Mouse (Mus musculus) retina, embryonic 14.5 days (tissue): ENCODE measurements at regions not wholly inside any gene's neighbourhood (a gene's known extent, or its start where the extent isn't known, plus 50 kb on each side); places are given as distances from the start of the nearest gene placed in this dataset.

ENCODE experiments used
- DNase-seq: peaks from one replicate; pipeline ENCODE4 v3.0.0-alpha.2; 2015; ENCODE audit warnings: low spot score

GRCm38 (mm10) chr9:59153126-59153525 is 116.9 kb upstream of the Neo1 start:
- DNase-seq, result no peak

- DNase-seq, result no peak
Measured at GRCm38 (mm10) chr9:59144256-59144800, 108.1 kb upstream of the Neo1 start.

DNA sequence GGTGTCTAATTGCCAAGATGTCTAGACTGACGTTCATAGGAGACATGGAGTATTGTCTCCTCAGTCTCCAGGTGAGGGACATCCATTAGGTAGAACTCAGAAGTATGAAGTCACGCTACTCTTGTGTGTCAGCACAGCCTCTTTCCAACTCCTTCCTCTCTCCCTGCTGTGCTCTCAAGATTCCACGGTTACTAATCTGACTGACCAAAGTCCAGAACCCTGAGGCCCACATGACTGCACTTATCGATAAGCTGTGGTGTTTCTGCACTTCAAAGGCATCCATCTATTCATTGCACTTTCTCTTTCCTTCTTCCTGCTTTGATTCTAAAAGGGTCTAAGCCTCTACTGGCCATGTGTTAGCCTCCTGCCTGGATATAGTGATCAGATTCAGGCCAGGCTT is 107.4 kb upstream of the Neo1 start:
- no peak for DNase-seq

GRCm38 (mm10) chr9:59134171-59135041 is 98.2 kb upstream of the Neo1 start:
- DNase-seq, result peak; percentile 60

DNA sequence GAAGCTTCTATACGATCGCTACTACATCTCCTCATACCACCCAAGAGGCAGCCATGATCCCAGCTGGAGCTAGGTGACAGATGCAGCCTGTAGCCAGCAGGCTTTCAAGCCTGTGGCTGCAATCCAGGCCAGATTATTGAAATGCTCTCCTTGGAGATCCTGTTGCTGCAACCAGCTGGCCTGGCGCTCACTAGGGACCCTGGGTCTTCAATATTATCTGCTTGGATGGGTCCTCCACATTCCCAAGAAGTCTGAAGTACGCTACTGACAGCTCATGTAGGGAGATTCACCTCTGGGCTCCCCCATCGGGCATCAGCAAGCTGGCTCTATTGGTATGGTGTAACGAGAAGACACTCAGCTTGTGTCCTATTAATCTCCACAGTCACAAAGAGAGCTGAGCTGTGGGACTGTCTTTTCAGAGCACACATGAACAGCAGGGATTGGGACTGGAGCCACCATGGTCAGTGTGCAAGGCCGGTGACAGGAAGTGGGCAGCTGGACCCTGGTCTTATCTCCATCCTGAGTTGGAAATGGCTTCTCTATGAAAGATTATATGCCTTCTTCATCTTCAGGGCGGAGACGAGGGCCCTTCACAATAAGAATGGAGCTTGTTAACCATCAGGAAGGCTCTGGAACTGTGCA is 93.6 kb upstream of the Neo1 start:
- DNase-seq, result peak; percentile 36

- no peak for DNase-seq
Measured at GRCm38 (mm10) chr9:59129252-59129651, 93.0 kb upstream of the Neo1 start.

GRCm38 (mm10) chr9:59128023-59128422 is 91.8 kb upstream of the Neo1 start:
- DNase-seq, result no peak

- DNase-seq, result peak; percentile 26
Measured at GRCm38 (mm10) chr9:59125886-59126285, 89.6 kb upstream of the Neo1 start.

DNA sequence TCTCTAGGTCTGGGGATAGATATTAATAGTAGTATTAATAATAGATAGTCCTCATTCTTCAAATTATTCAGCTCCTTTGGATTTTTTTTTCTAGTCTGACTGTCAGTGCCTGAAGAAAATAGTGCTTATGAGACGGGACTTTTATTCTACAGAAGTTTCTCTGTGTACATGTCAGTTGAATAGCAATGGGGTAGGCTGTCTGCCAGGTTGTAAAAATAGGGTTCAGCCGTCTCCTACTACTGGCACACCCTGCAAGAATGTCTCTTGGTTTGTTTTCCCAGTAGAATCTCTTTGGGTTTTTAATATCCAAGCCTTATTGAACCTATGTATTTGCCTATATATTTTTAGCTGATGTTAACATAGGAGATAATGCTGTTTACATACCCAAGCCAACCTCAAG is 80.3 kb upstream of the Neo1 start:
- no peak for DNase-seq

GRCm38 (mm10) chr9:59113859-59114258 is 77.6 kb upstream of the Neo1 start:
- no peak for DNase-seq

GRCm38 (mm10) chr9:59099738-59100137 is 63.5 kb upstream of the Neo1 start:
- DNase-seq, result no peak

- DNase-seq, result no peak
Measured at GRCm38 (mm10) chr9:59097564-59097963, 61.3 kb upstream of the Neo1 start.

- no peak for DNase-seq
Measured at GRCm38 (mm10) chr9:59096551-59097268, 60.5 kb upstream of the Neo1 start.

DNA sequence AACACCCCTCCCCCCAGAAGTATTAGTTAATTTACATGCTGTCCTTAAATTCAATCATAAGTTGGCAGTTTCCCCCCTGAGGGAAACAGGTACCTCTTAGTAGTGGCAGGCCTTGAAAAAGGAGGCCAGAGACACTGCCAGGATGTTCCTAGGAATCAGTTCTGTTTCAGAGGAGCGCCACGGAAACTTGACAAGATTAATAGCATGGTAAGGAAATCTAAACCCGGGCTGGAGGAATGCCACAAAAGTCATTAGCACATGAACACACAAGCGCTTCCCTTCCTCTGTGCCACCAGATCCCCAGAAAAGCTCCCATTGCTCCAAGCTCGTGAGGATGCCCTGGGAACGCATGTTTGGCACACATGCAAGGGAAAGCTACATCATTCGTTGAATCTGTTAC is 59.4 kb upstream of the Neo1 start:
- DNase-seq, result no peak

DNA sequence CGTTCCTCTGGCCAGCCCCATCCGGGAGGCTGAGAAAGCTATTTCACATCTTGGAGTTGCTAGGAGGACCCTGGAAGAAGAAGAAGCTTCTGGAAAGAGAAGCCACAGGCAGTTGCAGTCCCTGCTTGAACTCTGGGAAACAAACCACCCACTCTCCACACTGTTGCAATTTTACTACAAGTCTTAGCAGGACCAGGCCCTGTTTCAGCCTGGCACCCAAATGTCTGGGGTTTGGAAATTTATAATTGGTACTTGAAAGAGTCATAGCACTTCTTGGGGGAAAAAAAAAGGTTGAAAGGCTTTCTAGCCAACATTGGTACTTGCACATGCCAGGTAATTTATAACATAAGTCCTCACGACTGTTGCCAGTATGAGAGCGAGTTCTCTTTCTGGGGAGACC is 57.9 kb upstream of the Neo1 start:
- DNase-seq, result no peak

DNA sequence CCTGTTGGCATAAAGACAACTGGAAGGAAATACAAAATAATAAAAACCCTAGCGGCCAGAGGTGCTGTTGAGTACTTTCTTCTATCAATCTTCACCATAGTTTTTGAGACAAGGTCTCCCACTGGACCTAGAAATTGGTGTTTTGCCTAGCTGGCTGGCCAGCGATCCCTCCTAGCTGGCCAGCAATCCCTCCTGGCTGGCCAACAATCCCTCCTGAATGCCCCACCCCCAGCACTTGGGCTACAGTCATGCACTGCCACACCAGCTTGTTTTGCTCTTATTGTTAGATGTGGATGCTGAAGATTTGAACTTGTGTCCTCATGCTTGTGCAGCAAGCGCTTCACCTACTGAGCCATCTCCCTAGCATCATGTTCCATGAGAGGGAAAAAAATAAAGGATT is 54.9 kb upstream of the Neo1 start:
- no peak for DNase-seq

DNA sequence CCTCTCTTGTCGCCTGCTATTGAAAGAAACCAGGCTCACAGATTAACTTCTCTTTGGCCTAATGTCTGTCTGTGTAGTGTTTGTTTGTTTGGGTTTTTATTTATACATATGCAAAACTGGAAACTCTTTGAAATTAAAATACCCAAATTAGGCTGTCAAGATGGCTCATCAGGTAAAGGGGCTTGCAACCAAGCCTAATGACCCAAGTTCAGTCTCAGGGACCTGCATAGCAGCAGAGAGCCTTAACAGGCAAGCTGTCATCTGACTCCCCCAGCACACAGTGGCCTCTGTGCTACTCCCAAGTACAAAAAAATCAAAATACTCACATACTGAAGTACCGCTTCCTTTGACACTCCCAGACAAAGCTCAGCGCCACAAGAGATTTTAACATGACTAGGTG is 51.5 kb upstream of the Neo1 start:
- no peak for DNase-seq

- no peak for DNase-seq
Measured at GRCm38 (mm10) chr9:59087112-59087511, 50.9 kb upstream of the Neo1 start.

DNA sequence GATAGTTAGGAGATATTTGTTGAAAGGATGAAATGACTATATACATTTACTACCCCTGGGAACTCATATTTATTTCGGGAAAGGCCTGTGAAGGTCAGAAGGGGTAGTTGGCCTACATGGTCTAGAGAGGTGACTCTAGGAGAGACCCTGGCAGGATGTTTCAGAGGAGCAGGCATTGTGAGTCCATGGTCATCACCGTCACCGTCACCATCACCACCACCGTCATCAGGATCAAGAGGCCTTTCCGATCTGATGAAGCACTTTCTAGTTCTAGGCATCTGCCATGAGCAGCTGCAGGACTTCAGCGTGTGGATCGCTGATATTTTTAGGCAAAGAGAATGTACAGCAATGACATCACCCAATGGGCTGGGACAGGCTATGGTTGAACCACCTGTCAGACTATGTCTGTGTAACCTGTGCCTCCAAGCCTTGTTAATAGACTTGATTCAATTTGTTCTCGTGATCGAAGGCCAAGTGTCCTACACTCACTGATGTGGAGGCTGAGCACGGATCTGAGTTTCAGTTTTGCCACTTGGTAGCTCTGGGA is 50.4 kb upstream of the Neo1 start:
- no peak for DNase-seq
